Mouse (Mus musculus): ENCODE data around the gene Tmed8.
A peak's percentile ranks its signal among the peaks of the same experiment; 100 is the strongest.
"Not testable (repeated sequence)": the region's sequence is repeated elsewhere in the genome, so short reads cannot be mapped to it uniquely, and the experiment has no call there.

Tmed8 gene

DNA sequence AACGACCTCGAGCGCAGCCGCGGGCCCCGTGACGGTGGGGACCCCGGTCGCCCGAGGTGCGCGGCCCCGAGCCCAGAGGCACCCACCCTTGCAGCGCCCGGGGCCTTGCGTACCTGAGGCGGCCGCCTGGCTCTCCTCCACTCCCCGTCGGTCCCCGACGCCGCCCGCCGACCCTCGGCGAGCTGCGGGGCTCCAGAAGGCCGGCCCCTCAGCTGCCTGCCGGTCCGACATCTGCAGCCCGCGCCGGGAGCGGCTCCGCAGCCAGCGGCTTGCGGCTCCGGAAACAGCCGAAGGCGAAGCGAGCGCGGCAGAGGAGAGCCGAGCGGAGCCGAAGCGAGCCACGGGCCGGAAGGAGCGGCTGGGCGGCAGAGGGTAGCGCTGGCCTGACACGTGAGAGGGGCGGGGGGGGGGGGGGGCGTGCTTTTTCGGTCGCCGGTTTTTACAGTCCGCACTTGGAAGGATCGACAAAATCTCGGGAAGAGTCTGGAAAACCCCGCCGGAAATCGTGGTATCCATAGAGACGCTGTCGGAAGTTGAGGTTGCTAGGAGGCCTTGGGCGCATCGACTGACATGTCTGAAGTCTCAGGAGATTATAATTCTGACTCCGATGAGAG lies at the start of gene Tmed8:
Gene Tmed8, minus strand, starts transcription at position 482 of the 614 bp plus-strand sequence.
- peak; percentile 74 for DNase-seq (ENCODE audit: low read depth, low spot score)

GRCm38 (mm10) chr12:87238632-87239031 lies 38.4 kb upstream of the Tmed8 start, which contains the start of gene Noxred1:
Gene Noxred1, minus strand, starts transcription at chr12:87238732.
- DNase-seq (ENCODE audit: low read depth, low spot score), result no peak

DNA sequence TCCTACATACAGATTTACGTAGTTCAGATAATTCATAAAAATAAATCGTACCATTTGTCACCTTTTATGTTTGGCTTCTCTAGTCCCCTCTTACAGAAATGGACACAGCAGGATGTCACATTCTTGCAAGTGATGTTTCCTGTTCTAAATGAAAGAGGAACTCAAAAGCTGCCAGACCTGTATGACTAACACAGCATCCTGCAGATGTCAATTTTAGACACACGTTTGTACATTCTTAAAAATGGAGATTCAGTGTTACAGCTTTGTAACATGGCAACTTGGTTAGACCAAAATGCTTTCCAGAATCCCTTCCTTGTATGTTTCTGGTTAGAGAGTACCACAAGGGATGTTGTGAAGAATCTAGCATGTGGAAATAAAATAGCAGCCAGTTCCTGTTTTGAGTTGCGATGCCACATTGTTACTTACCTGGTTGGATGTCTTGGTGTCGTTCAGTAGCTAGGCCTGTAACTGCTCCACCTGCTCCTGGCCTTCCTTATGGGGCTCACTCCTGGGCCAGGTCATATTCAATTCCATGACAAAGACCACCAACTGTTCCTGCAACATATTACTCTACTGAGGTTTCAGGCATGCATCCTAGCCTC lies 36.7 kb upstream of the Tmed8 start:
- DNase-seq (ENCODE audit: low read depth, low spot score), result no peak

DNA sequence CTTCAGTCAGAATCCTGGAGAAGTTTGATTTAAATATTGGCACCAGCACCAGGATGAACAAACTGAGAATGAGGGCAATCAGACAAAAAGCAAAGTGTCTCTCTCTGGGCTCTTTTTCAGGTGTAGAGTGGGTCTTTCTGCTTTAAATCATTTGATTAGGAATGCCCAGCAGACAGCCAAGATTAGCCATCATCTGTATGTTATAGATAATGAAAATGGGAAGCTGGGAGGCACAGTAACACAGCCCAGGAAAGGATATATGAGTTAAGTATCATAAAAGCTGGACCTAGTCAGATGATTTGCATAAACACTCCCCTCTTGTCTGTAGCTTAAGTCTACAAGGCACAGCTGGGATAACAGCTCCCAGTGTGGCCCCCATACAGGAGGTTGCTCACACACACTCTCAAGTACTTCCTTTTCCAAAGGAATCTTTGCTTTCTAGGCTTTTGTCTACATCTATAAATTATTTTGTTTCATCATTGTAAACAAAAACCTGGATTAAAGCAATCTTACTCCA lies 30.2 kb upstream of the Tmed8 start:
- no peak for DNase-seq (ENCODE audit: low read depth, low spot score)

GRCm38 (mm10) chr12:87229633-87230032 lies 29.4 kb upstream of the Tmed8 start:
- DNase-seq (ENCODE audit: low read depth, low spot score), result no peak

DNA sequence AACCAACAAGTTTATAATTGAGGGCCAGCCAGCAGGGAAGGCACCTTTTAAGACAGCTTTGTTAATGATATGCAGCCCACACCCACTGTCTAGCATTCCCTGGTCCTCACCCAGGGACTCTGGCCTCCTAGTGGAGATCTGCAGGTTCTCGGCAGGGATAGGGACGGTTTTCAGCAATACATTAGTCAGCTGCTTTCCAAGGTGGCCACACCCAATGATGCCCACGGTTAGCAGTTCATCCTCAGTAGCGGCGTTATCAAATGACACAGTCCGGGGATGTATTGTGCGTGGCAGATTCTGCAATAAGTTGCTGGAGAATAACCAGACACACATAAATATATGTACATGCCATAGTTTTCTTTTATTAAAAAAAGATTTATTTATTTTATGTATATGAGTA lies 26.5 kb upstream of the Tmed8 start:
- DNase-seq (ENCODE audit: low read depth, low spot score), result no peak

DNA sequence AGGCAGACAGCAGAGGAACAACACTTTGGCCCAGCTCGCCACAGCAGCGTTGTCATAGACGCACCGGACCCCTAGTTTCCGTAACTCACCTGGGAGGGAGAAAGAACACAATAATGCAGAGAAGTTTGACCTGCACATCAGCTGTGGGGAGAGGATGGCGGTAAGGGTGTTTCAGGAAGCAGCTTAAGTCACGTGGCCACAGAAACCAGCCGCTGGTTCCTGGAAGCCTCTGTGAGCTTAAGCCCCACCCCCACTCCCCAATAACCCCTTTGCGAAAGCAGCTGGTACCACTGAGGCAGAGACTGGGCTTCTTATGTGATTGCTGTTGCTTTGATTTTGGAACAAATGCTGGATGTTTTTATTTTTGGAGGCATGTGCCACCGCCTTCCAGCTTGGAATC lies 24.7 kb upstream of the Tmed8 start:
- DNase-seq (ENCODE audit: low read depth, low spot score), result no peak

- DNase-seq (ENCODE audit: low read depth, low spot score), result no peak
These were observed 19.1 kb upstream of the Tmed8 start for GRCm38 (mm10) chr12:87219362-87219761.

- DNase-seq (ENCODE audit: low read depth, low spot score), result no peak
These were observed 17.3 kb upstream of the Tmed8 start for GRCm38 (mm10) chr12:87217596-87217995.

DNA sequence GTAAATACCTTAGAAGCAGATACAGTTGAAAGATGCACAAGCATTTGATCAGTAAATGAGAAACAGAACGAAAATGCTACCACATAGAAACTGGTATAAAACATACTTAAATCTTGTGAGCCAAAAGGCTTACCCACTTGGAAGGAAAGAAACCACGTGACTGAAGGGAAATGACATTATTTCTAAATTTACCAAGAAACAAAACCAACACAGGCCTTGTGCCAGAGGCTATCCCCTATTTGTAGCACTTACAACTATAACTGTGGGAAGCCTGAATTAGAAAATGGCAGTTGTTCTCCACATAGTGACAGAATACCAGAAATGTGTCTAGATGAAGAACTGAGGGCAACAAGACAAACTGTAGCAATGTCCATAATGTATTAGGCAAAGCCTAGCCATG lies 15.8 kb upstream of the Tmed8 start:
- DNase-seq (ENCODE audit: low read depth, low spot score), result no peak

GRCm38 (mm10) chr12:87212844-87213606 lies 12.8 kb upstream of the Tmed8 start:
- DNase-seq (ENCODE audit: low read depth, low spot score), result no peak

- DNase-seq (ENCODE audit: low read depth, low spot score), result not testable (repeated sequence)
These were observed 5.5 kb upstream of the Tmed8 start for GRCm38 (mm10) chr12:87205789-87206188.

DNA sequence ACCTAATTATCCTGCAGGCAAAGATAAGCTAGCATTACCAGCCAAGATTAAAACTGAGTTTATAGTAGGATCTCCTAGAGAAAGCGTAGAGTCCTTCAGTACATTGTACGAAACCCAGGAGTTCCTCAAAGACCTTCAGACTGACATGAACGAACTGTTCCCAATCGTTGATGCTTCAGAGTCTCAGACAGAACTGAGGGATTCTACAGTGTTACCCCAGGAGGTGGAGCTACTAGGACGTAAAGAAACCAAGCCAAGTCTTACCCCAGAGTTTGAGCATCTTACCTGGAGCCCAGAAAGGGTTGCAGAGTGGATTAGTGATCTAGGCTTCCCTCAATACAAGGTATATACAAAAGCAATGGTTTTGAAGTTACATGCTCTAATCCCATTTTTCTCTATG lies 1.4 kb upstream of the Tmed8 start:
- no peak for DNase-seq (ENCODE audit: low read depth, low spot score)

GRCm38 (mm10) chr12:87199206-87199972 lies 865 bp downstream of the Tmed8 start, which contains the start of gene Samd15:
Gene Samd15, plus strand, starts transcription at chr12:87199723.
- DNase-seq (ENCODE audit: low read depth, low spot score), result no peak

GRCm38 (mm10) chr12:87198792-87199191 lies 1.5 kb downstream of the Tmed8 start:
- no peak for DNase-seq (ENCODE audit: low read depth, low spot score)

DNA sequence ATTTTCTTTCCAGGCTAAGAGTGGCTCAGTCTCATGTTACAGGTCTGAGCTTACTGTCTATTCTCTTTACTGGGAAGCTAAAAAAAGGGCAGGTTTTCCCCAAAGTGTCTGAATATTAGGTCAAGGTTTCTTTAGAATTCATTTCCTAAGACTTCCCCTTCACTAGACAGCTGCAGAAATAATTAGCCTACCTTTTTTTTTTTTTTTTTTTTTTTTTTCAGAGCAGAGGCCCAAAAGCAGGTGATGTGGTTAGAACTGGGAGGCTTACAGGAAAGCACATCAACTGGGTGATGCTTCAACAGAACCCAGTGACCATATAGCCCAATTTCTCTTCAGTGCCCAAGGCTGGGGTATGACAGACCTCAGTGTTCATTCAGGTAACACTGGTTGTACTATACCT lies 3.9 kb downstream of the Tmed8 start:
- no peak for DNase-seq (ENCODE audit: low read depth, low spot score)

GRCm38 (mm10) chr12:87195069-87195468 lies 5.2 kb downstream of the Tmed8 start:
- no peak for DNase-seq (ENCODE audit: low read depth, low spot score)

- no peak for DNase-seq (ENCODE audit: low read depth, low spot score)
These were observed 7.2 kb downstream of the Tmed8 start for GRCm38 (mm10) chr12:87193008-87193407.

DNA sequence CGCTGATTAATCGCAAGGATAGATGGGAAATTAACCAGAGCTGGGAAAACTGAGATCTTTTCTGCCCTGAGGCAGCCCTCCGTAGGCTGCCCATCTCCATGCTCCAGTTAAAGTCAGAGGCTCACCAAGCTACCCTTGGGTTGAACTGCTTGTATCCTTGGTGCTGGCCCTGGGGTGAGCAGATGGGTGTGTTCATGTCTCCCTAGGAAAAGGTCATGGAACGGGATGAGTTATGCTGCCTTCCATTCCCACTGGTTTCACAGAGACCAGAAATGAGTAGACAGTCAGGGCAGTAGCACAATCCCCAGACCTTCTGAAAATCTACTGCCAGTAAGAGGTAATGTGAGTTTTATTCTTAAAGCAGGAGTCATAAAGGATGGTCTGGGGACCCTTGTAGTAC lies 22.6 kb downstream of the Tmed8 start:
- DNase-seq (ENCODE audit: low read depth, low spot score), result no peak

- no peak for DNase-seq (ENCODE audit: low read depth, low spot score)
These were observed 24.9 kb downstream of the Tmed8 start for GRCm38 (mm10) chr12:87175194-87175946.

DNA sequence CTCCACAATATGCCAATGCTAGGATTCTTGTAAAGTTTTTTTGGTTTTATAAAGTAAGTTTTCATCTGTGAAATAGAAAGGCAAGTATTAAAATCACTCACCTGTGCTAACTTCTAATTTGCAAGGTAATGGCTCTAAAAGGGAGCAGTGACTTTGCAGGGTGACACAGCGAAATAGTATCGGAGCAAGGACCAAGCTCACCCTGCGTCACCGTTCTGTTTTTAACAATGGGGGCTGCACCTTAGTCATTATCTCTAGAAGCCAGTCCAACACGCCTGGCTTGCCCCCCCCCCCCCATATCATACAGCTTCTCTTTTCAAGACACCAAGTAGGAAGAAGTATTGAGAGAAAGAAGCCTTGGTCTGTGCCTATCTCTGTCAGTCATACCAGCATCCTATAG lies 39.4 kb downstream of the Tmed8 start:
- DNase-seq (ENCODE audit: low read depth, low spot score), result no peak
